Mouse (Mus musculus): ENCODE measurements at regions not wholly inside any gene's neighbourhood (a gene's known extent, or its start where the extent isn't known, plus 50 kb on each side); places are given as distances from the start of the nearest gene placed in this dataset.

DNA sequence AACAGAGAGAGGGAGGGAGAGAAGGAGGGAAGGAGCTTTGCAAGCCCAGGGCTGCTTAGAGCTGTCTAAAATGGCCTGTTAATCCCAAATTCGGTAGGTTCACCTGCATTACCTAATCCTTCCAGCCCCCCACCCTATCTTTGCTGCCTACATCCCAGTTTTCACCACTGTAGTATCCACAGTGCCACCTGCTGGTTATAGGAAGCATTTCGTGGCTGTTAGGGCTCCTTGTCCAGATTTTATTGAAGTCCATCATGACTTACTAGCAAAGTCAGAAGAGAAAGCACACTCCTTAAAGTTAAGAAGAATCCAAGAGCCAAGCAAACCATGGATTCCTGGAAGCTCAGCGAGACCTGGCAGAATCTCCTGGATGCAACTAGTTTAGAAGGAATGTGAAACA lies 174.5 kb upstream of the Bmp4 start:
- no peak for TF ChIP-seq GATA1 (IDR thresholded peaks at IDR 0.05; ENCODE audit: low read depth, low read length)
- no peak for TF ChIP-seq POLR2A (IDR thresholded peaks at IDR 0.05; ENCODE audit: control insufficient read depth in 1 of 2, insufficient read depth in 1 of 2, low read depth in 1 of 2, low read length in 2 of 2, poor library complexity in 1 of 2)
- no peak for TF ChIP-seq USF1 (IDR thresholded peaks at IDR 0.05; ENCODE audit: low read depth, low read length)
- TF ChIP-seq POLR2AphosphoS2 (IDR thresholded peaks at IDR 0.05; ENCODE audit: low read length): no peak
- TF ChIP-seq MAZ (IDR thresholded peaks at IDR 0.05; ENCODE audit: low read depth, low read length): no peak
- TF ChIP-seq KAT2A (conservative IDR thresholded peaks at IDR 0.05; ENCODE audit: low read depth, low read length): no peak
- peak; percentile 43 to 64 (median 49); a peak in 5 of 6 replicates for TF ChIP-seq CTCF (IDR thresholded peaks at IDR 0.05 in 2 of 3, conservative IDR thresholded peaks at IDR 0.05 in 1 of 3; ENCODE audit: control insufficient read depth in 1 of 3, insufficient read depth in 1 of 3, low read depth in 2 of 3, low read length in 3 of 3, poor library complexity in 1 of 3, severe bottlenecking in 1 of 3)
- TF ChIP-seq USF2 (IDR thresholded peaks at IDR 0.05; ENCODE audit: borderline replicate concordance in 1 of 2, insufficient read depth in 1 of 2, low read depth in 1 of 2, low read length in 2 of 2): no peak
- no peak for TF ChIP-seq EP300 (IDR thresholded peaks at IDR 0.05; ENCODE audit: low read depth in 1 of 2, low read length in 2 of 2)
- no peak for TF ChIP-seq MAX (IDR thresholded peaks at IDR 0.05; ENCODE audit: low read length)
- peak; percentile 46 for TF ChIP-seq RAD21 (IDR thresholded peaks at IDR 0.05; ENCODE audit: low read depth, low read length)
